Mouse (Mus musculus) heart, postnatal 0 days (tissue): ENCODE data around the gene Vwce.

Experiments used
- CTCF ChIP-seq: IDR thresholded peaks from 2 replicates; pipeline ENCODE4 v1.5.1; 2016; ENCODE audit warnings: antibody characterized with exemption, control low read depth, low read depth
- EP300 ChIP-seq: IDR thresholded peaks from 2 replicates; pipeline ENCODE4 v1.6.1; 2016; ENCODE audit warnings: antibody characterized with exemption, low read depth

DNA sequence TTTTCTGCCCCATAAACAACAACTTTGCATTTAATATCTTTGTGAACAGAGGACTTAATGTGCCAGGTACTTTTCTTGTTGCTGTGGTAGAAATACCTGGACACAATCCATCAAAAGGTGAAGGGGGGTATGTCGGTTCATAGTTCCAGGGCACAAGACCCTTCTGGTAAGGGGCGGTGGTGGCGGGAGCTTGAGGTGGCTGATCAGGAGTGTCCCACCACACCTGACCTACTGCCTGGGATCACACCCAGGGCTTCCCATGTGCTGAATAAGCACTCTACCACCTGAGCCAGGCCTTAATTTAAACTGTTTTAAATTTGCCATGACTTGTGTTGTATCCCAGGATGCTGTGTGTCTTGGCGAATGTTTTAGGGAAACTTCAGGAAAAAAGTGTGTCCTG lies 57.1 kb downstream of the Vwce start:
- TF ChIP-seq CTCF: no peak
- no peak for TF ChIP-seq EP300
